Mouse (Mus musculus) lung, postnatal 36 days (tissue): ENCODE measurements at regions not wholly inside any gene's neighbourhood (a gene's known extent, or its start where the extent isn't known, plus 50 kb on each side); places are given as distances from the start of the nearest gene placed in this dataset.

Experiments
- DNase-seq: peaks from one replicate; pipeline ENCODE4 v3.0.0; 2022; ENCODE audit warnings: mixed read lengths

- no peak for DNase-seq
Observed at GRCm38 (mm10) chrX:77443852-77444492, 66.8 kb upstream of the Tbl1x start.

DNA sequence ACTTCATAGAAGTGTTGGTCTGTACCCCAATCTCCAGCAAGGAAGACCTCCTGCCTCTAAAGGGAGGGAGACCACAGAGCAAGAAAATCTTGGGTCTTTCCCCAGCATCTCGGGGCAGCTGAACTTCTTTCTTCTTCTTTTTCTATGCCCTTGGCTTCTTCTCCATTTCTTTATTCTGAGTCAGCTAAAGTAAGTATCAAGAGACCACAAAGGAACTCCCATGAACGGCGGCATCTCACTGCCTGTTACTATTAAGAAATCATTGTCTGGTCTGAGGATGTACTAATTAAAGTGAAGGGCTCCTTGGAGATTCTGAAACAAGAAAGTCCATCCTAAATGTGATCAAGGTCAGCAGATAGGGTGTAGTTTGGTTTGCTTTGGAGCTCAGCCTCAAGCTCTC, 64.1 kb upstream of the Tbl1x start:
- DNase-seq: no peak

DNA sequence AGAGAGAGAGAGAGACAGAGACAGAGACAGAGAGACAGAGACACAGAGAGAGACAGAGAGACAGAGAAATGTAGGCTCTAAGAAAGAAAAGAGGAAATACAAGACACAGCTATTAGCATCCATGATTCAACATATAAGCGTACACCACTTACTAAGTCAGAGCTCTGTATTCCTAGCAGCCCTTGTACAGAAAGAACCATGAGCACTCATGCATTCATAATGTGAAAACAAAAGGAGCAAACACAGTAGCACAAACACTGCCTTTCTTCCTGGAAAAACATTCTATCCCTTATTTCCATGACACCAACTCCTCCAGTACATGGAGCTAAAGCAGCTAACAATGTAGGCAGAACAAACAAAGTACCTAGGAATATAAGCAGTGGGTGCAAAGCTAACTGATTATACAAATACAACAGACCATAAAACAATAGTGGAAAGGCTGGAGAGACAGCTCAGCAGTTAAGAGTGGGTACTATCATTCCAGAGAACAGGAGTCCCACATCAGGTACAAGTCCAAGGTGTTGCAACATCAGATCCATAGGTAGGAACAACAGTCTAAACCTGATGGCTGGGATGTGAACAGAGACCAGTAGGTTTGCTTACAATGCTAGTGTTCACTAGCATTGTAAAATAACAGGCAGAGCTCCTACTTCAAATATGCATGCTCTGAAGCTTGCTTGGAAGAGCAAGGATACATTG, 58.7 kb upstream of the Tbl1x start:
- DNase-seq: no peak
